Mouse (Mus musculus) limb, embryonic 14.5 days (tissue): Measurements from ENCODE around the gene Unc119b. TPM values are rescaled to one million over a fixed set of nuclear protein-coding genes. Genes with fewer than 3 reads are reported as not detected.

Experiments used
- ATAC-seq: fragments of 200-750 bp; cut with Nextera tagmentation; 2 replicates; pipeline ENCODE4 v1.8.0; 2017; ENCODE audit warnings: low read depth, moderate number of reproducible peaks, moderate TSS enrichment; ENCODE audit not compliant: low FRiP score
- DNase-seq: peaks from one replicate; pipeline ENCODE4 v3.0.0-alpha.2; 2015; ENCODE audit warnings: low spot score
- H3K27ac ChIP-seq: fragments of 300-500 bp; sonication (generic); replicated peaks from 2 replicates; pipeline ENCODE4 v1.5.1; 2014; ENCODE audit warnings: low read depth, mild to moderate bottlenecking, low read length, moderate library complexity, mixed read lengths
- H3K27me3 ChIP-seq: fragments of 300-500 bp; sonication (generic); 2 replicates; pipeline ENCODE4 v1.6.1; 2014; ENCODE audit warnings: low read length, mixed read lengths; ENCODE audit not compliant: control insufficient read depth, insufficient read depth
- H3K36me3 ChIP-seq: fragments of 300-500 bp; sonication (generic); 2 replicates; pipeline ENCODE4 v1.6.1; 2014; ENCODE audit warnings: mild to moderate bottlenecking, low read length, moderate library complexity, mixed read lengths; ENCODE audit not compliant: control insufficient read depth, insufficient read depth
- H3K4me1 ChIP-seq: fragments of 300-500 bp; sonication (generic); 2 replicates; pipeline ENCODE4 v1.6.1; 2014; ENCODE audit warnings: antibody characterized with exemption, low read length, mixed read lengths; ENCODE audit not compliant: control insufficient read depth, insufficient read depth
- H3K4me2 ChIP-seq: fragments of 300-500 bp; sonication (generic); replicated peaks from 2 replicates; pipeline ENCODE4 v1.6.1; 2014; ENCODE audit warnings: low read depth, mild to moderate bottlenecking, low read length, moderate library complexity; ENCODE audit not compliant: severe bottlenecking
- H3K4me3 ChIP-seq: fragments of 300-500 bp; sonication (generic); replicated peaks from 2 replicates; pipeline ENCODE4 v1.5.1; 2014; ENCODE audit warnings: low read length
- H3K9ac ChIP-seq: fragments of 300-500 bp; sonication (generic); 2 replicates; pipeline ENCODE4 v1.6.1; 2014; ENCODE audit warnings: mild to moderate bottlenecking, low read depth, low read length, moderate library complexity; ENCODE audit not compliant: severe bottlenecking
- H3K9me3 ChIP-seq: fragments of 300-500 bp; sonication (generic); 2 replicates; pipeline ENCODE4 v1.6.1; 2016; ENCODE audit warnings: low read length; ENCODE audit not compliant: control insufficient read depth
- POLR2A ChIP-seq: fragments of 200-500 bp; IDR thresholded peaks from 2 replicates; pipeline ENCODE4 v1.8.0; 2012; ENCODE audit warnings: inconsistent platforms, mild to moderate bottlenecking, moderate library complexity, borderline replicate concordance; ENCODE audit not compliant: insufficient read depth, insufficient read length; ENCODE audit errors: extremely low read depth
- WGBS: fragments of 180-500 bp; shearing (Covaris S2); extraction: QIAGEN DNeasy Blood & Tissue Kit; methylation state at CpG from one replicate; pipeline ENCODE4 v1.1.7; 2014; 5-methylcytosine and 5-hydroxymethylcytosine counted together
- polyA plus RNA-seq, 2 experiments: library from polyadenylated mRNA; depleted of rRNA in 1 of 2; stranded (reverse) in 1 of 2; unstranded in 1 of 2; fragments of >200 nt; fragmentation: Nextera tagmentation in 1 of 2; extraction: Ambion mirVana in 1 of 2; gene quantifications; 2 replicates each; pipeline versions ENCODE4 v1.2.1 to v1.2.3; 2012 to 2014

Gene Unc119b
- polyA plus RNA-seq, 2 experiments = 38.4 to 44.3 TPM

- no peak overlapping the region for H3K27ac ChIP-seq
- no peak overlapping the region for H3K4me3 ChIP-seq
- no peak overlapping the region for H3K9ac ChIP-seq
- no peak for TF ChIP-seq POLR2A
- no peaks in the 10 kb centered on the region for H3K9me3 ChIP-seq
- no peaks in the 10 kb centered on the region for H3K4me1 ChIP-seq
- ATAC-seq = no peak
- no peaks in the 10 kb centered on the region for H3K27me3 ChIP-seq
- no peak for DNase-seq
- no peak overlapping the region for H3K4me2 ChIP-seq
- WGBS = 83% methylated on average over 10 of the region's 10 CpGs
- peaks cover 42% of the 10 kb centered on the region for H3K36me3 ChIP-seq
Observed at GRCm38 (mm10) chr5:115143552-115143951, 8.8 kb upstream of the Unc119b start.

- Histone ChIP-seq H3K36me3 (peaks cover 29% of the 10 kb centered on the region), H3K4me3 (no peak overlapping the region), H3K4me2 (no peak overlapping the region), H3K4me1 (no peaks in the 10 kb centered on the region), H3K27ac (no peak overlapping the region), H3K27me3 (no peaks in the 10 kb centered on the region), H3K9me3 (no peaks in the 10 kb centered on the region), H3K9ac (no peak overlapping the region)
- no peak for TF ChIP-seq POLR2A
- DNase-seq (no peak), ATAC-seq (no peak)
- WGBS = 89% methylated on average over 9 of the region's 9 CpGs
Observed at GRCm38 (mm10) chr5:115142166-115142697, 7.5 kb upstream of the Unc119b start.

GRCm38 (mm10) chr5:115140726-115141125 is 6.0 kb upstream of the Unc119b start:
- ATAC-seq (no peak; the same call in 1 of the 2 replicates), DNase-seq (no peak)
- 65% methylated on average over 3 of the region's 3 CpGs for WGBS

GRCm38 (mm10) chr5:115139124-115139523 is 4.3 kb upstream of the Unc119b start:
- Histone ChIP-seq H3K9ac (no peak overlapping the region), H3K27ac (no peak overlapping the region), H3K27me3 (no peaks in the 10 kb centered on the region), H3K9me3 (no peaks in the 10 kb centered on the region), H3K36me3 (peaks cover under 1% of the 10 kb centered on the region; the same call in 1 of the 2 replicates), H3K4me2 (no peak overlapping the region), H3K4me3 (no peak overlapping the region), H3K4me1 (no peaks in the 10 kb centered on the region)
- no peak for DNase-seq
- TF ChIP-seq POLR2A = no peak
- WGBS = 46% methylated on average over 4 of the region's 4 CpGs
- no peak for ATAC-seq

More at GRCm38 (mm10) chr5:115140726-115141125, 6.0 kb upstream of the Unc119b start:
- Histone ChIP-seq H3K4me3 (no peak overlapping the region), H3K4me1 (no peaks in the 10 kb centered on the region), H3K36me3 (peaks cover 14% of the 10 kb centered on the region), H3K9me3 (no peaks in the 10 kb centered on the region), H3K4me2 (no peak overlapping the region), H3K9ac (no peak overlapping the region), H3K27ac (no peak overlapping the region), H3K27me3 (no peaks in the 10 kb centered on the region)
- TF ChIP-seq POLR2A = no peak

GRCm38 (mm10) chr5:115133358-115134066 is 1.3 kb downstream of the Unc119b start:
- Histone ChIP-seq H3K4me3 (peak overlapping the region; percentile 94), H3K4me1 (peaks cover 17% of the 10 kb centered on the region), H3K9ac (peak overlapping the region; percentile 85), H3K36me3 (peaks cover 21% of the 10 kb centered on the region), H3K27me3 (no peaks in the 10 kb centered on the region), H3K4me2 (peak overlapping the region; percentile 84), H3K9me3 (no peaks in the 10 kb centered on the region), H3K27ac (no peak overlapping the region)
- TF ChIP-seq POLR2A = no peak
- 48% methylated on average over 6 of the region's 6 CpGs for WGBS
- ATAC-seq (no peak), DNase-seq (no peak)
